Mouse (Mus musculus) C2C12 (cell line): ENCODE results near the gene Pgap2.

Source experiments
- CEBPB ChIP-seq: IDR thresholded peaks from one replicate; pipeline ENCODE4 v1.6.1; 2011; ENCODE audit warnings: low read depth, mild to moderate bottlenecking, control low read depth, moderate library complexity
- CTCF ChIP-seq: IDR thresholded peaks from one replicate; pipeline ENCODE4 v1.5.1; 2011; ENCODE audit not compliant: control insufficient read depth, insufficient read depth, insufficient read length
- FOSL1 ChIP-seq: IDR thresholded peaks from one replicate; pipeline ENCODE4 v1.8.0; 2011; ENCODE audit warnings: mild to moderate bottlenecking, low read length; ENCODE audit not compliant: poor library complexity, insufficient read depth, severe bottlenecking
- MAX ChIP-seq: IDR thresholded peaks from one replicate; pipeline ENCODE4 v1.6.1; 2011; ENCODE audit warnings: mild to moderate bottlenecking, control low read depth
- MYOD1 ChIP-seq: IDR thresholded peaks from one replicate; pipeline ENCODE4 v1.6.1; 2011; ENCODE audit warnings: low read depth; ENCODE audit not compliant: control insufficient read depth, insufficient read length
- MYOG ChIP-seq: IDR thresholded peaks from one replicate; pipeline ENCODE4 v1.6.1; 2011; ENCODE audit not compliant: control insufficient read depth, insufficient read length; ENCODE audit errors: extremely low read depth
- USF1 ChIP-seq: IDR thresholded peaks from one replicate; pipeline ENCODE4 v1.6.1; 2011; ENCODE audit warnings: low read depth, mild to moderate bottlenecking, control low read depth, moderate library complexity

DNA sequence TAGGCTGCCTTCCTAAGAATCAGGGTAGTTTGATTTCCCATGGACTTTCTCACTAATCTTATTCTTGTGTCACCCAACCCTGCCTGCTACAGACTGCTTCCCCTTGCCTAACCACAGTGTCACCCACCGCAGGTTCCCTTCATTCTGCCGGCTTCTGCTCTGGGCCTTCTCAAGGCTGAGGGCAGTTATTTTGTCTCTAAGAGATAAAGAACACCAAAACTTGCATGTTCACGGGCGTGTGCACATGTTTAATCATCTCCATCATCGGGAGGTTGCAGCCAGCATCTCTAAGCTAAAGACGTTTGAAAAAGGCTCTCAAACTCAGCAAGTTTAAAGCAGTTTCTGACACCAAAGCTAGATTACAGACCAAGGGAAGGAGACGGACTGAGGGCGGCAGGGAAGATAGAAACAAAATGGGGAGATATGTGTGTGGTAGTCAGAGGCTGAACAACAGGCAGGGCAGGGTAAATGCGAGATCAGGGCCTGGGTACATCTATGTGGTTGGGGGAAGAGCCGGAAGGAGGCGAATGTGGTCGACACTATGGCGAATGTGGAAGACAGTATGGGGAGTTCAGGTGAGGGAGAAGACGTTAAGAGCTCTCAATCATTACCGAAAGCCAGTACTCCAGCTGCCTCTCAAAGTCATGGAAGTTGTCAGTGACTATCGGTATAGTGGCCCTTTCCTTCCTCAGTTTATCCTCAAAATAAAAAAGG, 38.8 kb downstream of the Pgap2 start:
- TF ChIP-seq MYOD1 = no peak
- TF ChIP-seq CTCF = no peak
- no peak for TF ChIP-seq MAX
- no peak for TF ChIP-seq USF1
- no peak for TF ChIP-seq CEBPB
- TF ChIP-seq MYOG = no peak
- TF ChIP-seq FOSL1 = no peak
